ENCODE assay signal across 8 mouse cellular contexts in the genomic region with DNA sequence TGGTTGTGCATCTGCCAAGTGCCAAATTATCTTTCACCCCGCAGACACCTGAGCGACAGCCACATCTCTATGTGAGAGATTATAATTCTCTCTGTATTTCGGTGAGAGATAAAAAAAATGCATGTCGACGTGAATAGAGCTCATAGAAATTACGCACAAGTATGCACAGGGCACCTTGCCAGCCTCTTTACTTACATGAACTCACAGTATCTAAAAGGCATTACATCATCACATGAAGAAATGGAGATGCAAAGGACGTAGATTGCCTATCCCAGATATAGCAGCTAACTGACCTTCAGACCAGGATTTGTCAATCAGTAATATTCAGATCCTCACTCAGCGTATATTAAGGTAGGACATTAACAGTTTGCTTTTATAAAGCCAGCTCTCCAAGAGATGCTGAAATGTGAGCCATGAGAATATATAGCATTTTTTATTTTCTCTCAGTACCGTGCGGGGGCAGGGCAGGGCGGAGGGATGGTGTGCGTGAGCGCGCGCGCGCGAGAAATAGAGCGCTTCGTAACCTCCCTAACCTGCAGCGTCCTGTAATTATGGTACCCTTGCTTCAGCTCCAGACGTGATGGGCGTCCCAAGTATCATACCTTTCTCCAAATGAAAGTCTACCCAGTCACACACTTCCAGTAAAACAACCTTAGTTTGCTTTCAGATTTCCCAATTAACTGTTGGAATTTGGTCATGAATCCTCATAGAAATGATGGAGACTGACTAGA. TPM values are rescaled to one million over a fixed set of nuclear protein-coding genes. Genes with fewer than 3 reads are reported as not detected.
DNase-seq lines count a peak whose midpoint lies in the region; ATAC-seq and TF ChIP-seq lines count a peak whose summit lies in the region.

No protein-coding gene starts in this region.

- peak overlapping the region; percentile 38 for H3K4me3 ChIP-seq in lung, embryonic 14.5 days (ENCODE audit: low read depth, low read length)
- peak overlapping the region; percentile 69 for H3K4me3 ChIP-seq in forebrain, embryonic 15.5 days
- H3K4me3 ChIP-seq in neural tube, embryonic 14.5 days (ENCODE audit: low read depth, low read length) = peak overlapping the region; percentile 51

- WGBS in lung, embryonic 14.5 days = 12% methylated on average over 23 of the region's 23 CpGs
- WGBS in forebrain, embryonic 15.5 days = 4% methylated on average over 23 of the region's 23 CpGs
- 9% methylated on average over 23 of the region's 23 CpGs for WGBS in neural tube, embryonic 14.5 days

- H3K4me2 ChIP-seq in lung, embryonic 14.5 days = peak overlapping the region; percentile 60
- peak overlapping the region; percentile 71 for H3K4me2 ChIP-seq in forebrain, embryonic 15.5 days (replicated peaks)
- H3K4me2 ChIP-seq in neural tube, embryonic 14.5 days (ENCODE audit: low read depth, low read length) = peak overlapping the region; percentile 45

- H3K4me1 ChIP-seq in lung, embryonic 14.5 days (ENCODE audit: insufficient read depth) = no peaks in the 10 kb centered on the region
- peaks cover 29% of the 10 kb centered on the region for H3K4me1 ChIP-seq in forebrain, embryonic 15.5 days
- H3K4me1 ChIP-seq in neural tube, embryonic 14.5 days (ENCODE audit: control insufficient read depth, insufficient read depth, low read length) = peaks cover 22% of the 10 kb centered on the region

- H3K36me3 ChIP-seq in lung, embryonic 14.5 days (ENCODE audit: insufficient read depth) = no peaks in the 10 kb centered on the region
- H3K36me3 ChIP-seq in forebrain, embryonic 15.5 days = no peaks in the 10 kb centered on the region
- no peaks in the 10 kb centered on the region for H3K36me3 ChIP-seq in neural tube, embryonic 14.5 days (ENCODE audit: control insufficient read depth, insufficient read depth, low read length)

- peak overlapping the region; percentile 88 for H3K27ac ChIP-seq in lung, embryonic 14.5 days (ENCODE audit: low read depth)
- peak overlapping the region; percentile 100 for H3K27ac ChIP-seq in forebrain, embryonic 15.5 days (replicated peaks)
- peak overlapping the region; percentile 95 for H3K27ac ChIP-seq in neural tube, embryonic 14.5 days (ENCODE audit: low read depth, low read length)

- H3K9me3 ChIP-seq in lung, embryonic 14.5 days (ENCODE audit: low read depth, low read length) = no peaks in the 10 kb centered on the region
- H3K9me3 ChIP-seq in forebrain, embryonic 15.5 days = no peaks in the 10 kb centered on the region
- H3K9me3 ChIP-seq in neural tube, embryonic 14.5 days (ENCODE audit: control insufficient read depth, low read length) = no peaks in the 10 kb centered on the region

- intact Hi-C loops in left cerebral cortex, postnatal 4 days (cut with DNase I) = no loop called here

- no peak for TF ChIP-seq CTCF in lung, embryonic 14.5 days (IDR thresholded peaks at IDR 0.05; ENCODE audit: low read depth)

- DNase-seq in lung, embryonic 14.5 days = peak; percentile 60
- no peak for DNase-seq in lung, postnatal 14 days
- DNase-seq in cerebellum, adult 11 months = peak; percentile 72
- peak; percentile 59 for DNase-seq in left cerebral cortex, postnatal 4 days
- DNase-seq in adrenal gland, adult 8-10 months = no peak
- no peak for DNase-seq in ovary, postnatal 14 days (ENCODE audit: low spot score)

- ATAC-seq in lung, embryonic 14.5 days (ENCODE audit: insufficient read depth) = no peak
- peak; percentile 64 for ATAC-seq in forebrain, embryonic 15.5 days (replicated peaks)
- ATAC-seq in neural tube, embryonic 14.5 days (ENCODE audit: low read depth) = peak; percentile 75

- H3K9ac ChIP-seq in lung, embryonic 14.5 days = peak overlapping the region; percentile 13; the same call in 1 of the 2 replicates
- peak overlapping the region; percentile 93 for H3K9ac ChIP-seq in forebrain, embryonic 15.5 days (replicated peaks)
- H3K9ac ChIP-seq in neural tube, embryonic 14.5 days (replicated peaks; ENCODE audit: low read depth, low read length) = peak overlapping the region; percentile 53

- peaks cover 34% of the 10 kb centered on the region for H3K27me3 ChIP-seq in lung, embryonic 14.5 days (ENCODE audit: insufficient read depth, low read length)
- H3K27me3 ChIP-seq in forebrain, embryonic 15.5 days = no peaks in the 10 kb centered on the region
- H3K27me3 ChIP-seq in neural tube, embryonic 14.5 days (ENCODE audit: control insufficient read depth, insufficient read depth, low read length) = no peaks in the 10 kb centered on the region

RNA-seq across cellular contexts. Expression of gene Hist3h2ba, which starts 0.8 kb away (rescaled TPM):
- polyA plus RNA-seq in lung, embryonic 14.5 days (2014; fragmentation: Nextera tagmentation; extraction: Ambion mirVana) = 9.0 and 9.5 TPM in 2 replicates
- polyA plus RNA-seq in forebrain, embryonic 15.5 days (2015; fragmentation: Nextera tagmentation; extraction: Ambion mirVana) = 355 and 373 TPM in 2 replicates
- 100 to 1,000 TPM; 299 to 314 TPM for total RNA-seq in left cerebral cortex, postnatal 4 days (2021)
- 115 and 117 TPM in 2 replicates for polyA plus RNA-seq in neural tube, embryonic 14.5 days (2014; fragmentation: Nextera tagmentation; extraction: Ambion mirVana)
- 10 to 100 TPM in 2 of 4 experiments, 1 to 10 TPM in 2; 3.3 to 12.2 (median 7.8) TPM for total RNA-seq in adrenal gland, adult 8-10 months (2022)

RNA-seq across cellular contexts. Expression of gene Hist3h2a, which starts 6.5 kb away (rescaled TPM):
- 18.1 and 18.5 TPM in 2 replicates for polyA plus RNA-seq in lung, embryonic 14.5 days (2014; fragmentation: Nextera tagmentation; extraction: Ambion mirVana)
- 155 and 160 TPM in 2 replicates for polyA plus RNA-seq in forebrain, embryonic 15.5 days (2015; fragmentation: Nextera tagmentation; extraction: Ambion mirVana)
- total RNA-seq in left cerebral cortex, postnatal 4 days (2021) = 100 to 1,000 TPM in 1 of 2 experiments, 10 to 100 TPM in 1; 95.0 to 101 TPM
- polyA plus RNA-seq in neural tube, embryonic 14.5 days (2014; fragmentation: Nextera tagmentation; extraction: Ambion mirVana) = 80.7 and 98.2 TPM in 2 replicates
- 10 to 100 TPM; 18.8 to 28.5 (median 26.2) TPM for total RNA-seq in adrenal gland, adult 8-10 months (2022)

RNA-seq across cellular contexts. Expression of gene Trim17, which starts 6.5 kb away (rescaled TPM):
- 0.14 and 0.22 TPM in 2 replicates for polyA plus RNA-seq in lung, embryonic 14.5 days (2014; fragmentation: Nextera tagmentation; extraction: Ambion mirVana)
- 1.9 and 2.7 TPM in 2 replicates for polyA plus RNA-seq in forebrain, embryonic 15.5 days (2015; fragmentation: Nextera tagmentation; extraction: Ambion mirVana)
- total RNA-seq in left cerebral cortex, postnatal 4 days (2021) = 1 to 10 TPM; 1.8 to 2.0 TPM
- 0.80 and 1.5 TPM in 2 replicates for polyA plus RNA-seq in neural tube, embryonic 14.5 days (2014; fragmentation: Nextera tagmentation; extraction: Ambion mirVana)
- under 1 TPM; 0.21 to 0.59 (median 0.46) TPM for total RNA-seq in adrenal gland, adult 8-10 months (2022)

RNA-seq across cellular contexts. Expression of gene Rnf187, which starts 9.2 kb away (rescaled TPM):
- polyA plus RNA-seq in lung, embryonic 14.5 days (2014; fragmentation: Nextera tagmentation; extraction: Ambion mirVana) = 273 and 293 TPM in 2 replicates
- 508 and 517 TPM in 2 replicates for polyA plus RNA-seq in forebrain, embryonic 15.5 days (2015; fragmentation: Nextera tagmentation; extraction: Ambion mirVana)
- 100 to 1,000 TPM; 386 to 426 TPM for total RNA-seq in left cerebral cortex, postnatal 4 days (2021)
- polyA plus RNA-seq in neural tube, embryonic 14.5 days (2014; fragmentation: Nextera tagmentation; extraction: Ambion mirVana) = 661 and 689 TPM in 2 replicates
- total RNA-seq in adrenal gland, adult 8-10 months (2022) = 100 to 1,000 TPM; 179 to 200 (median 190) TPM

RNA-seq across cellular contexts. Expression of gene Trim11, which starts 29.9 kb away (rescaled TPM):
- polyA plus RNA-seq in lung, embryonic 14.5 days (2014; fragmentation: Nextera tagmentation; extraction: Ambion mirVana) = 17.2 and 18.2 TPM in 2 replicates
- polyA plus RNA-seq in forebrain, embryonic 15.5 days (2015; fragmentation: Nextera tagmentation; extraction: Ambion mirVana) = 22.6 and 24.8 TPM in 2 replicates
- total RNA-seq in left cerebral cortex, postnatal 4 days (2021) = 10 to 100 TPM; 26.0 to 27.0 TPM
- 20.4 TPM in 2 replicates for polyA plus RNA-seq in neural tube, embryonic 14.5 days (2014; fragmentation: Nextera tagmentation; extraction: Ambion mirVana)
- 10 to 100 TPM; 23.2 to 38.7 (median 31.3) TPM for total RNA-seq in adrenal gland, adult 8-10 months (2022)

Comparison
In these comparisons a context has a peak if more than half of its experiments do, and no peak if none do; other contexts are left out.
1. DNase-seq: peak in lung, embryonic 14.5 days (single experiment), cerebellum, adult 11 months (single experiment) and left cerebral cortex, postnatal 4 days (single experiment); none in lung, postnatal 14 days (single experiment), adrenal gland, adult 8-10 months (single experiment) and ovary, postnatal 14 days (single experiment).
2. H3K9ac ChIP-seq: peak in every context shown above with its lines; median percentile 93 in forebrain, embryonic 15.5 days; 53 in neural tube, embryonic 14.5 days; 13 in lung, embryonic 14.5 days.
3. RNA of gene Hist3h2ba, which starts 0.8 kb away (polyA plus RNA-seq): 355 to 373 TPM in forebrain, embryonic 15.5 days and 115 to 117 TPM in neural tube, embryonic 14.5 days; 9.0 to 9.5 TPM in lung, embryonic 14.5 days; every median in the first group is over 10 times any median in the second.
4. Peak in every context shown above with its lines, with median percentiles within 50 percentile points of each other: H3K27ac ChIP-seq, H3K4me2 ChIP-seq and H3K4me3 ChIP-seq.